Mouse (Mus musculus) olfactory bulb, adult 2 months (tissue): ENCODE measurements around the gene Cx3cl1. TPM values are rescaled to one million over a fixed set of nuclear protein-coding genes. Genes with fewer than 3 reads are reported as not detected.

Experiments
- H3K27ac ChIP-seq: fragments of 200-500 bp; 2 replicates; pipeline ENCODE4 v1.5.1; 2012; ENCODE audit warnings: low read depth, low read length; ENCODE audit not compliant: insufficient read depth
- H3K4me1 ChIP-seq: fragments of 200-500 bp; 2 replicates; pipeline ENCODE4 v1.6.1; 2012; ENCODE audit warnings: low read length; ENCODE audit not compliant: control insufficient read depth, insufficient read depth
- H3K4me3 ChIP-seq: fragments of 200-500 bp; 2 replicates; pipeline ENCODE4 v1.5.1; 2012; ENCODE audit warnings: mild to moderate bottlenecking, low read depth, low read length, moderate library complexity; ENCODE audit not compliant: insufficient read depth
- CTCF ChIP-seq: fragments of 200-500 bp; IDR thresholded peaks from 2 replicates; pipeline ENCODE4 v1.5.1; 2012; ENCODE audit warnings: low read depth, mild to moderate bottlenecking, low read length, moderate library complexity; ENCODE audit not compliant: insufficient read depth
- POLR2A ChIP-seq: fragments of 200-500 bp; IDR thresholded peaks from 2 replicates; pipeline ENCODE4 v1.6.1; 2012; ENCODE audit warnings: mild to moderate bottlenecking, low read depth, low read length, moderate library complexity; ENCODE audit not compliant: insufficient read depth
- WGBS: fragments of 180-500 bp; shearing (Covaris S2); methylation state at CpG from one replicate; pipeline ENCODE4 v1.1.7; 2018; 5-methylcytosine and 5-hydroxymethylcytosine counted together
- polyA plus RNA-seq: library from polyadenylated mRNA; stranded (reverse); fragments of >200 nt; gene quantifications from 2 replicates; pipeline ENCODE4 v1.2.4, GENCODE M21; 2012; ENCODE audit warnings: low replicate concordance; ENCODE audit not compliant: missing spikeins, insufficient read depth, insufficient read length

The Cx3cl1 gene
- polyA plus RNA-seq, 1 experiment = not detected

- WGBS = 67% methylated on average over 15 of the region's 15 CpGs
- Histone ChIP-seq H3K27ac (no peak overlapping the region), H3K4me1 (peaks cover 10% of the 10 kb centered on the region; the same call in 1 of the 2 replicates), H3K4me3 (no peak overlapping the region)
- TF ChIP-seq POLR2A (no peak), CTCF (no peak)
Measured at GRCm38 (mm10) chr8:94787524-94788501, 16.0 kb downstream of the Cx3cl1 start.

GRCm38 (mm10) chr8:94789256-94789955, 17.6 kb downstream of the Cx3cl1 start:
- Histone ChIP-seq H3K4me3 (no peak overlapping the region), H3K27ac (no peak overlapping the region), H3K4me1 (peaks cover 7% of the 10 kb centered on the region; the same call in 1 of the 2 replicates)
- TF ChIP-seq CTCF (no peak), POLR2A (no peak)
- WGBS = 66% methylated on average over 10 of the region's 10 CpGs

- H3K4me3 ChIP-seq = no peak overlapping the region
- TF ChIP-seq POLR2A = no peak
- no peak for TF ChIP-seq CTCF
- 95% methylated on average over 4 of the region's 4 CpGs for WGBS
- H3K4me1 ChIP-seq = no peaks in the 10 kb centered on the region
- no peak overlapping the region for H3K27ac ChIP-seq
Measured at GRCm38 (mm10) chr8:94794368-94794767, 22.6 kb downstream of the Cx3cl1 start.

- TF ChIP-seq CTCF (no peak), POLR2A (no peak)
- 97% methylated on average over 2 of the region's 2 CpGs for WGBS
- Histone ChIP-seq H3K4me1 (no peaks in the 10 kb centered on the region), H3K4me3 (no peak overlapping the region), H3K27ac (no peak overlapping the region)
Measured at GRCm38 (mm10) chr8:94794782-94795181, 23.0 kb downstream of the Cx3cl1 start.

- no peak for TF ChIP-seq POLR2A
- TF ChIP-seq CTCF = no peak
- 38% methylated on average over 7 of the region's 7 CpGs for WGBS
- Histone ChIP-seq H3K4me3 (no peak overlapping the region), H3K27ac (no peak overlapping the region), H3K4me1 (peaks cover 26% of the 10 kb centered on the region)
Measured at GRCm38 (mm10) chr8:94800278-94800968, 28.6 kb downstream of the Cx3cl1 start.

- TF ChIP-seq POLR2A (no peak), CTCF (peak; percentile 41; the same call in 1 of the 2 replicates)
- Histone ChIP-seq H3K4me3 (0 out of 2 replicates have a peak overlapping the region, but pooled peaks have one; percentile 12), H3K4me1 (peaks cover 26% of the 10 kb centered on the region), H3K27ac (no peak overlapping the region)
- WGBS = 30% methylated on average over 14 of the region's 14 CpGs
Measured at GRCm38 (mm10) chr8:94801293-94802095, 29.7 kb downstream of the Cx3cl1 start.

- TF ChIP-seq POLR2A = no peak
- no peak for TF ChIP-seq CTCF
- Histone ChIP-seq H3K27ac (no peak overlapping the region), H3K4me3 (no peak overlapping the region), H3K4me1 (peaks cover 28% of the 10 kb centered on the region)
- 83% methylated on average over 4 of the region's 4 CpGs for WGBS
Measured at GRCm38 (mm10) chr8:94802375-94802774, 30.6 kb downstream of the Cx3cl1 start.

GRCm38 (mm10) chr8:94803551-94803950, 31.7 kb downstream of the Cx3cl1 start:
- WGBS = 58% methylated on average over 6 of the region's 6 CpGs
- H3K27ac ChIP-seq = no peak overlapping the region
- no peak for TF ChIP-seq CTCF
- no peak for TF ChIP-seq POLR2A

More at GRCm38 (mm10) chr8:94803551-94803950, 31.7 kb downstream of the Cx3cl1 start:
- H3K4me3 ChIP-seq = no peak overlapping the region
- peaks cover 31% of the 10 kb centered on the region for H3K4me1 ChIP-seq
